Mouse (Mus musculus) spleen, adult 2 months (tissue): ENCODE data around the gene Hlcs.

Experiments used
- CTCF ChIP-seq: fragments of 200-500 bp; IDR thresholded peaks from 2 replicates; pipeline ENCODE4 v1.5.1; 2011; ENCODE audit warnings: mild to moderate bottlenecking, inconsistent platforms; ENCODE audit not compliant: insufficient read depth, insufficient read length, insufficient replicate concordance; ENCODE audit errors: extremely low read depth
- POLR2A ChIP-seq: fragments of 200-500 bp; IDR thresholded peaks from 2 replicates; pipeline ENCODE4 v1.6.1; 2011; ENCODE audit warnings: low read depth, low read length, inconsistent platforms

DNA sequence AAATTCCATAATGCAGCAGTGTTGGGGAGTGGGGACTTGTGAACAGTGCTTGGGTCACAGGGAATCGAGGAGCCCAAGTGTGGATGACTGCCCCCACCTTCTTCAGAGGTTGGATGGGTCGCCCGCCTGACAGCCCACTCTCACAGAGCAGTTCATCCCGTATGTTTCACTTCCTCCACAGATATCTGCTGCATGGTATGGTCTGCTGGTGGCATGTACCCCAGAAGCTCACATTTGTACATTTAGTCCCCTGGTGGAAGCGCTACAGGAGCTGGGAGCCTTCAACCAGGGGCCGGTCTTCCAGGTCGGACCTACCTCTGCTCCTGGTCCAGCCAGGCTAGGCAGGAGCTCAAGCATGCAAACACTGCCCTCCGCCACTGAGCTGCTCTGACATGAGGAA is 66.4 kb downstream of the Hlcs start:
- TF ChIP-seq CTCF (no peak), POLR2A (no peak)
